Mouse (Mus musculus): Measurements from ENCODE around the gene Bcr. TPM values are rescaled to one million over a fixed set of nuclear protein-coding genes. Genes with fewer than 3 reads are reported as not detected.

Gene Bcr
- polyA plus RNA-seq, 1 experiment = 9.1 TPM

GRCm38 (mm10) chr10:75187366-75188056 lies 127.1 kb downstream of the Bcr start:
- no peak overlapping the region for H3K27ac ChIP-seq (replicated peaks; ENCODE audit: low read depth, low read length)
- H3K4me1 ChIP-seq (ENCODE audit: control insufficient read depth, insufficient read depth, insufficient read length, low read length) = no peaks in the 10 kb centered on the region
- no peak overlapping the region for H3K4me3 ChIP-seq (ENCODE audit: insufficient read depth, low read depth, low read length)

- Histone ChIP-seq H3K27ac (replicated peaks; ENCODE audit: low read depth, low read length) (no peak overlapping the region), H3K4me3 (ENCODE audit: insufficient read depth, low read depth, low read length) (no peak overlapping the region), H3K4me1 (ENCODE audit: control insufficient read depth, insufficient read depth, insufficient read length, low read length) (no peaks in the 10 kb centered on the region)
These were observed 131.3 kb downstream of the Bcr start for GRCm38 (mm10) chr10:75191647-75192046.

DNA sequence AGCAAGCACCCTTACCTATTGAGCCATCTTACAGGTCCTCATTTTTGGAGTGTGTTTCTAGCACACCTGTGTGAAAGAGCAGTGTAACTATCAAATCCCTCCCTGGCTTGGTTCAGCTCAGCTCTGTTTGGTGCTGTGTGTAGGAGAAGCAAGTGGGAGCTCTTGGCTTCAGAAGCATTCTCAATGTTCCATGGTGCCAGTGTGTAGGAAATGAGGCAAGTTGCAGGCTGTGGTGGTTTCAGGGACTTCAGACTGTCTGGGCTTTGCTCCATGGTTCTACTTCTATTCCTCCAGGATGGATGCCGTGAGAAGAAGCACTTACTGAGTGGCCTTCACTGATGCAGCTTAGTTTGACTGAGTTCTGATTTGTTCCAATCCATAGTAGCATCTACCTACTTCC lies 137.4 kb downstream of the Bcr start:
- Histone ChIP-seq H3K4me3 (ENCODE audit: insufficient read depth, low read depth, low read length) (no peak overlapping the region), H3K4me1 (ENCODE audit: control insufficient read depth, insufficient read depth, insufficient read length, low read length) (no peaks in the 10 kb centered on the region), H3K27ac (replicated peaks; ENCODE audit: low read depth, low read length) (no peak overlapping the region)

DNA sequence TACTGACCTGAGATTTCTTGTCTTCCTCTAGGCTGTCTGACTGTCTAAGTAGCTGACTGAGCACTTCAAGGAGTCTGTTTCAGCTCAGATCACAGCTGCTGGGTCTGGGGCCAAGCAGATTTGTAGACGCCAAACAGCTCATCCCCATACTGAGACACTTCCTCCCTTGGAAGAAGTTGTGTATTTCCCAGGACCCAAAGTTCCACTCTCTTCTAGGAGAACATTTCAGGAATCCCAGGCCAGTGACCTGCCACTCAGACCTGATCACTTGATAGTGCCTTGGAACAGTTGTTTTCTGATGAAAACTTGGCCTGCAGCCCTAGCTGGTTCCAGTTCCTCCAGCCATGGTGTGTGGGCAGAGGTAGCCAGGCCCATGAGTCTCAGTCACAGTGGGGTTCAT lies 140.3 kb downstream of the Bcr start:
- no peak overlapping the region for H3K27ac ChIP-seq (replicated peaks; ENCODE audit: low read depth, low read length)
- H3K4me1 ChIP-seq (ENCODE audit: control insufficient read depth, insufficient read depth, insufficient read length, low read length) = no peaks in the 10 kb centered on the region
- H3K4me3 ChIP-seq (ENCODE audit: insufficient read depth, low read depth, low read length) = no peak overlapping the region

DNA sequence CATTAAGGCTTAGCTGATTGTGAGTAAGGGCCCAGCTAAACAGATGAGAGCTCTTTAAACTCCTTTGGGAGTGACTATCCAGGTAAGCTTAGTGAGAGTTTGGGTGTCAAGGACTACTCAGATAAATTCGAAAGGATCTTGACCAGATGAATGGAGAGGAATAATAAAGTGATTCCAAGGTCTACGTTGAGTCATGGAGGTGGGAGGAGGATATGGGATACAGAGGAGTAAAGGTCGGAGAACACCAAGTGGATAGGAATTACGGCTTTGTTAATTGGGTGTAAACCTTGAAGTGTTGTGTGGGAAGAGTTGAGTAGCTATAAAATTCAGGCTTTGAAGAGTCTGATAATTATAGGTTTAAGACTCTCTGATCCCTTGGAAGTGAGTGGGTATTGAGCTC lies 145.8 kb downstream of the Bcr start:
- Histone ChIP-seq H3K4me3 (ENCODE audit: insufficient read depth, low read depth, low read length) (no peak overlapping the region), H3K27ac (replicated peaks; ENCODE audit: low read depth, low read length) (no peak overlapping the region), H3K4me1 (ENCODE audit: control insufficient read depth, insufficient read depth, insufficient read length, low read length) (no peaks in the 10 kb centered on the region)

DNA sequence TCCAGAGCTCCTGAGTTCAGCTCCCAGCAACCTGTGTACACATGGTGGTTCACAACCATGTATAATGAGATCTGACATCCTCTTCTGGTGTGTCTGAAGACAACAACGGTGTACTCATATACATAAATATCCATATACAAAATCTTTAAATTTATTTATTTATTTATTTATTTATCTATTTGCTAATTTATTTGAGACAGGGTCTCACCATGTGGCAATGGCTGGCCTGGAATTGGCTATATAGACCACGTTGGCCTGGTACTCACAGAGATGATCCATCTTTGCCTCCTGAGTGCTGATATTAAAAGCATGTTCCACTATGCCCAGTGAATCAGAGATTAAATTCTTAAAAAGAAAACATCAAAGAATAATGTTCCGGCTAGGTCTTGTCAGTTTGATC lies 150.4 kb downstream of the Bcr start:
- H3K27ac ChIP-seq (replicated peaks; ENCODE audit: low read depth, low read length) = no peak overlapping the region
- H3K4me1 ChIP-seq (ENCODE audit: control insufficient read depth, insufficient read depth, insufficient read length, low read length) = peaks cover 2% of the 10 kb centered on the region
- no peak overlapping the region for H3K4me3 ChIP-seq (ENCODE audit: insufficient read depth, low read depth, low read length)

DNA sequence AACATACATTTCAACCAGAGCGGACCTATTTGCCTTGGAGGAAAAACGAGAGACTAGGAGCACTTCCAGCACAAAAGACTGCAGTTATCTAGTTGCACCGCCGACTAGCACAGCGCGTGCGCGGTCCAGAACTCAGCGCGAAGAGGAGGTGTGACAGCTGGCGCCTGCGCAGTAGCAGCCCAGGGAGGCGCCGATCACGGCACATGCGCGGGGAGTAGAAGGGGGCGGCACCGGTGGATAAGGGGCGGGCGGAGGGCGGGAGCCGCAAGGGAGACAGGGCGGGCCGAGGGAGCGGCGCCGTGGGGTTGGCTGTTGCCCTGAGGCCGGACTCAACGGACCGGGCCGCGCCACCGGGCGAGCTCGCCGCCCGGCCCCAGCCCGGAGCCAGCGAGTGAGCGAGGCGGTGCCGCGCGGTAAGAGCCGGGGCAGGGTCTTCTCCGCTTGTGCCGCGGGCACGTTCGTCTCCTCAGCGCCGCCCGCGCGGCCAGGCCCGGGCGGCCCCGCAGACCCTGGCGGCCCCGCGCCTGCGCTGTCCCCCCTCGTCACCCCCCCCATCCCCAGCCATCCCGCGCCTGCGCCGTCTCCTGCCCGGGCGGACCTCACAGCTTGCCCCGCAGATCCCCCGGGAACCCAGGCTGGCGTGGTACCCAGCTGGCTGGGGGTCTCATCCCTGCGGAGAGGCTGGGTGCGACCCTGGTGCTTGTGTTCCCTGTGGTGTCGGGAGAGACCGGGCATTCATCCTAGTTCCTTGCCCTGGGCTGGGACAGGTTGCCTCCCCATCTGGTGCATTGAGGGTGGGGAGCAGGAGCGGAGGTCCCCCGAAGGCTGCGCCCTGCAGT lies 151.6 kb downstream of the Bcr start, which contains the start of gene Specc1l:
Specc1l (plus strand) TSS at position 267 of the 839 bp plus-strand sequence.
- H3K4me1 ChIP-seq (ENCODE audit: control insufficient read depth, insufficient read depth, insufficient read length, low read length) = peaks cover 2% of the 10 kb centered on the region
- peak within 1 kb of the TSS; percentile 97 for H3K4me3 ChIP-seq (ENCODE audit: insufficient read depth, low read depth, low read length)
- peak within 1 kb of the TSS; percentile 81 for H3K27ac ChIP-seq (replicated peaks; ENCODE audit: low read depth, low read length)

GRCm38 (mm10) chr10:75212981-75213380 lies 152.6 kb downstream of the Bcr start:
- Histone ChIP-seq H3K4me1 (ENCODE audit: control insufficient read depth, insufficient read depth, insufficient read length, low read length) (peaks cover 2% of the 10 kb centered on the region), H3K27ac (replicated peaks; ENCODE audit: low read depth, low read length) (no peak overlapping the region), H3K4me3 (ENCODE audit: insufficient read depth, low read depth, low read length) (peak overlapping the region; percentile 97)

GRCm38 (mm10) chr10:75220722-75221121 lies 160.3 kb downstream of the Bcr start:
- Histone ChIP-seq H3K4me3 (ENCODE audit: insufficient read depth, low read depth, low read length) (no peak overlapping the region), H3K27ac (replicated peaks; ENCODE audit: low read depth, low read length) (no peak overlapping the region), H3K4me1 (ENCODE audit: control insufficient read depth, insufficient read depth, insufficient read length, low read length) (peaks cover 22% of the 10 kb centered on the region)

DNA sequence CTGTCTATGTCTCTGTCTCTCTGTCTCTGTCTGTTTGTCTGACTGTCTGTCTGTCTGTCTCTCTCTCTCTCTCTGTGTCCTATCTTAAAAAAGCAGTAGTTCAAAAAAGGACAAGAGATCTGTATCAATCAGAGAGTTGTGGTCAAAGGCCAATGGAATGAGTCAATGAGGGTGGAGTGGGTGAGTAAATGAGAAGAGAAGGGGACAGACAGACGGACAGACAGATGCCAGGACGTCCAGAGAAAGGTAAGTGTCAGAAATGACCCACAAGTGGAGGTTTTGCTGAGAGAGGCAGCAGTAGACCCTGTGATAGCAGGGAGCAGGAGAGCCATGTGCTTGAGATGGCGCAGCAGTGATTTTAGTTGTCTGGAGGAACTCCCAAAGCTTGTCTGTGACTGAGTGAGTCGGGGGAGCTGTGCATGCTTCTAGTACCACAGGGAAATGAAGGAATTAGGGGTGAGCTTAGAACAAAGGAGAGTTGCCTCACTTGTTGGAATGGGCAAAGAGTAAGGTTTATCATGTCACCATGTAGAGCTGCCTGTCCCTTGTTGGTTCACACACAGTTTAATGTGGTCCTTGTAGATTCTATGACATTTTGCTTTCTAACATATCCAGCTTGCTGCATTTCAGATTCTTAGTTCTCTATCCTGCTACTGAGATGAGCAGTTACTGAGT lies 161.7 kb downstream of the Bcr start:
- Histone ChIP-seq H3K4me3 (ENCODE audit: insufficient read depth, low read depth, low read length) (no peak overlapping the region), H3K27ac (replicated peaks; ENCODE audit: low read depth, low read length) (peak overlapping the region; percentile 61)

DNA sequence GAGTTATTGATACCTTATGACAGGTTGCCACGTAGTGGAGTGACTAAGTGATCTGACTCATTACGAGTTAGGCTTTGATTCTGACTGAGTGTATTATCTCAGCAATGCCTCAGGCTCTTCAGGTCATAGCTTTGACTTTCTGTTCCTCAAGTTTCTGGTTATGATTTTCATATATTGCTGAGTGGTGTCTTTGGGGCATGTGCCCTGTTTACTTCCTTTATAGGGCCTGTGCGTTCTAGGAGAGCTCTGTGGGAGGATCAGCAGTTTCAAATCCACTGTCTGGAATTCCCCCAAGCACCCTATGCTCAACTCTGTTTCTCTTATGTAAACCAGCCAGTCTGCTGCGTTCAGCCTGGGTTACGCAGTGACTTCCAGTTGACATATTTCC lies 162.2 kb downstream of the Bcr start:
- H3K4me1 ChIP-seq (ENCODE audit: control insufficient read depth, insufficient read depth, insufficient read length, low read length) = peaks cover 22% of the 10 kb centered on the region
- H3K4me3 ChIP-seq (ENCODE audit: insufficient read depth, low read depth, low read length) = no peak overlapping the region
- peak overlapping the region; percentile 65; the same call in 1 of the 2 replicates for H3K27ac ChIP-seq (replicated peaks; ENCODE audit: low read depth, low read length)

More for the DNA sequence above, 161.7 kb downstream of the Bcr start:
- H3K4me1 ChIP-seq (ENCODE audit: control insufficient read depth, insufficient read depth, insufficient read length, low read length) = peaks cover 22% of the 10 kb centered on the region

- Histone ChIP-seq H3K27ac (replicated peaks; ENCODE audit: low read depth, low read length) (0 out of 2 replicates have a peak overlapping the region, but pooled peaks have one; percentile 36), H3K4me3 (ENCODE audit: insufficient read depth, low read depth, low read length) (no peak overlapping the region), H3K4me1 (ENCODE audit: control insufficient read depth, insufficient read depth, insufficient read length, low read length) (peaks cover 22% of the 10 kb centered on the region)
These were observed 163.8 kb downstream of the Bcr start for GRCm38 (mm10) chr10:75224154-75224553.

- peaks cover 22% of the 10 kb centered on the region for H3K4me1 ChIP-seq (ENCODE audit: control insufficient read depth, insufficient read depth, insufficient read length, low read length)
These were observed 164.2 kb downstream of the Bcr start for GRCm38 (mm10) chr10:75224630-75225029.

GRCm38 (mm10) chr10:75227381-75227780 lies 167.0 kb downstream of the Bcr start:
- no peak overlapping the region for H3K4me3 ChIP-seq (ENCODE audit: insufficient read depth, low read depth, low read length)
- H3K27ac ChIP-seq (replicated peaks; ENCODE audit: low read depth, low read length) = no peak overlapping the region
- H3K4me1 ChIP-seq (ENCODE audit: control insufficient read depth, insufficient read depth, insufficient read length, low read length) = peaks cover 4% of the 10 kb centered on the region

More at GRCm38 (mm10) chr10:75224630-75225029, 164.2 kb downstream of the Bcr start:
- Histone ChIP-seq H3K27ac (replicated peaks; ENCODE audit: low read depth, low read length) (no peak overlapping the region), H3K4me3 (ENCODE audit: insufficient read depth, low read depth, low read length) (no peak overlapping the region)

DNA sequence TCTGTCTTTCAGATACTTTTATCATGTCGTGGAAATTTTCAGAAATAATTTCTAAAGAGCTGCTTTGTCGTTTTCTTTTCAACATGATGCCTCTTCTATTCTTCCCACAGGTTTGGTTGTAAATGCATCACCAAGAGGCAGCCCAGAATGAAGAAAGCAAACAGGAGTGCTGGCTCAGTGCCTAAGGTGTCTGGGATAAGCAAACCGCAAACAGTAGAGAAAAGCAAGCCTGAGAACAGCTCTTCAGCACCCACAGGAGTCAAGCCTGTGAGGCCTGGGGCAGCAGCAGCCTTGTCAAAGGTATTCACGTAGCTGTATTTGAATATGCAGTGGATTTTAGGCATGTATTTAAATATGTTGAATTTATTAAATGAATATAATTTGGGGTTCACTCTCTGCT lies 170.2 kb downstream of the Bcr start:
- no peak overlapping the region for H3K4me3 ChIP-seq (ENCODE audit: insufficient read depth, low read depth, low read length)
- H3K4me1 ChIP-seq (ENCODE audit: control insufficient read depth, insufficient read depth, insufficient read length, low read length) = no peaks in the 10 kb centered on the region
- no peak overlapping the region for H3K27ac ChIP-seq (replicated peaks; ENCODE audit: low read depth, low read length)

Data from brown adipose tissue, adult 24 weeks (tissue).